Mouse (Mus musculus) hindbrain, embryonic 16.5 days (tissue): Measurements from ENCODE around the gene Myom1. TPM values are rescaled to one million over a fixed set of nuclear protein-coding genes. Genes with fewer than 3 reads are reported as not detected.

Experiments used
- ATAC-seq: fragments of 200-750 bp; cut with Nextera tagmentation; 2 replicates; pipeline ENCODE4 v1.8.0; 2017; ENCODE audit warnings: moderate TSS enrichment, moderate library complexity
- H3K27ac ChIP-seq: fragments of 300-500 bp; sonication (generic); 2 replicates; pipeline ENCODE4 v1.5.1; 2014; ENCODE audit warnings: low read depth, mild to moderate bottlenecking, control low read depth, low read length, moderate library complexity
- H3K27me3 ChIP-seq: fragments of 300-500 bp; sonication (generic); replicated peaks from 2 replicates; pipeline ENCODE4 v1.6.1; 2014; ENCODE audit warnings: low read length; ENCODE audit not compliant: control insufficient read depth, insufficient read depth
- H3K36me3 ChIP-seq: fragments of 300-500 bp; sonication (generic); 2 replicates; pipeline ENCODE4 v1.6.1; 2014; ENCODE audit warnings: mild to moderate bottlenecking, low read length, moderate library complexity, mixed read lengths; ENCODE audit not compliant: control insufficient read depth, insufficient read depth
- H3K4me1 ChIP-seq: fragments of 300-500 bp; sonication (generic); 2 replicates; pipeline ENCODE4 v1.6.1; 2014; ENCODE audit warnings: low read depth, low read length; ENCODE audit not compliant: control insufficient read depth, insufficient read depth
- H3K4me2 ChIP-seq: fragments of 300-500 bp; sonication (generic); 2 replicates; pipeline ENCODE4 v1.6.1; 2014; ENCODE audit warnings: mild to moderate bottlenecking, low read length, control low read depth, moderate library complexity
- H3K4me3 ChIP-seq: fragments of 300-500 bp; sonication (generic); 2 replicates; pipeline ENCODE4 v1.5.1; 2014; ENCODE audit warnings: mild to moderate bottlenecking, low read length, control low read depth, moderate library complexity
- H3K9ac ChIP-seq: fragments of 300-500 bp; sonication (generic); 2 replicates; pipeline ENCODE4 v1.6.1; 2014; ENCODE audit warnings: low read depth, mild to moderate bottlenecking, control low read depth, low read length, moderate library complexity
- H3K9me3 ChIP-seq: fragments of 300-500 bp; sonication (generic); 2 replicates; pipeline ENCODE4 v1.6.1; 2014; ENCODE audit warnings: mild to moderate bottlenecking, low read length, moderate library complexity; ENCODE audit not compliant: control insufficient read depth
- WGBS: fragments of 180-500 bp; shearing (Covaris S2); extraction: QIAGEN DNeasy Blood & Tissue Kit; methylation state at CpG from one replicate; pipeline ENCODE4 v1.1.7; 2014; 5-methylcytosine and 5-hydroxymethylcytosine counted together
- polyA plus RNA-seq: library from polyadenylated mRNA; unstranded; fragments of >200 nt; fragmentation: Nextera tagmentation; extraction: Ambion mirVana; gene quantifications from 2 replicates; pipeline ENCODE4 v1.2.1, GENCODE M21; 2015

The Myom1 gene
- polyA plus RNA-seq, 1 experiment from 2014 or later: 0.91 TPM

GRCm38 (mm10) chr17:70989991-70990390 is 12.4 kb upstream of the Myom1 start:
- no peaks in the 10 kb centered on the region for H3K27me3 ChIP-seq
- peak overlapping the region; percentile 93 for H3K9ac ChIP-seq
- peak overlapping the region; percentile 73 for H3K4me2 ChIP-seq
- peak overlapping the region; percentile 97 for H3K27ac ChIP-seq
- ATAC-seq: peak; percentile 84
- H3K4me1 ChIP-seq: peaks cover 22% of the 10 kb centered on the region
- H3K9me3 ChIP-seq: no peaks in the 10 kb centered on the region
- H3K4me3 ChIP-seq: peak overlapping the region; percentile 93
- H3K36me3 ChIP-seq: peaks cover 3% of the 10 kb centered on the region; the same call in 1 of the 2 replicates
- WGBS: 1% methylated on average over 23 of the region's 24 CpGs

- H3K4me2 ChIP-seq: peak overlapping the region; percentile 73
- WGBS: under 1% methylated on average over 65 of the region's 70 CpGs
- peak; percentile 95 for ATAC-seq
These were observed 11.8 kb upstream of the Myom1 start for GRCm38 (mm10) chr17:70990403-70991303.

GRCm38 (mm10) chr17:70991706-70992625 is 10.5 kb upstream of the Myom1 start:
- Histone ChIP-seq H3K4me3 (no peak overlapping the region), H3K4me2 (no peak overlapping the region), H3K36me3 (peaks cover 5% of the 10 kb centered on the region; the same call in 1 of the 2 replicates), H3K27ac (no peak overlapping the region), H3K27me3 (no peaks in the 10 kb centered on the region), H3K9ac (no peak overlapping the region), H3K4me1 (peaks cover 22% of the 10 kb centered on the region), H3K9me3 (no peaks in the 10 kb centered on the region)
- no peak for ATAC-seq
- WGBS: 88% methylated on average over 16 of the region's 16 CpGs

More at GRCm38 (mm10) chr17:70990403-70991303, 11.8 kb upstream of the Myom1 start:
- Histone ChIP-seq H3K36me3 (peaks cover 5% of the 10 kb centered on the region; the same call in 1 of the 2 replicates), H3K9ac (peak overlapping the region; percentile 93), H3K4me1 (peaks cover 22% of the 10 kb centered on the region), H3K27ac (peak overlapping the region; percentile 97), H3K9me3 (no peaks in the 10 kb centered on the region), H3K4me3 (peak overlapping the region; percentile 93), H3K27me3 (no peaks in the 10 kb centered on the region)

- Histone ChIP-seq H3K27ac (no peak overlapping the region), H3K36me3 (peaks cover 5% of the 10 kb centered on the region; the same call in 1 of the 2 replicates), H3K9me3 (no peaks in the 10 kb centered on the region), H3K4me1 (peaks cover 22% of the 10 kb centered on the region), H3K4me2 (no peak overlapping the region), H3K4me3 (no peak overlapping the region), H3K27me3 (no peaks in the 10 kb centered on the region), H3K9ac (no peak overlapping the region)
- no peak for ATAC-seq
- 93% methylated on average over 9 of the region's 9 CpGs for WGBS
These were observed 9.8 kb upstream of the Myom1 start for GRCm38 (mm10) chr17:70992662-70993061.

- Histone ChIP-seq H3K27ac (no peak overlapping the region), H3K27me3 (no peaks in the 10 kb centered on the region), H3K4me2 (no peak overlapping the region), H3K4me3 (no peak overlapping the region), H3K4me1 (peaks cover 16% of the 10 kb centered on the region), H3K36me3 (peaks cover 5% of the 10 kb centered on the region; the same call in 1 of the 2 replicates), H3K9ac (no peak overlapping the region), H3K9me3 (no peaks in the 10 kb centered on the region)
- ATAC-seq: no peak
- 48% methylated on average over 3 of the region's 3 CpGs for WGBS
These were observed 9.0 kb upstream of the Myom1 start for GRCm38 (mm10) chr17:70993385-70993807.

GRCm38 (mm10) chr17:70994671-70995070 is 7.8 kb upstream of the Myom1 start:
- Histone ChIP-seq H3K27me3 (no peaks in the 10 kb centered on the region), H3K36me3 (peaks cover 5% of the 10 kb centered on the region; the same call in 1 of the 2 replicates), H3K27ac (no peak overlapping the region), H3K9me3 (no peaks in the 10 kb centered on the region), H3K4me1 (peaks cover 5% of the 10 kb centered on the region), H3K4me3 (no peak overlapping the region), H3K9ac (no peak overlapping the region), H3K4me2 (no peak overlapping the region)
- WGBS: 94% methylated on average over 6 of the region's 6 CpGs
- ATAC-seq: no peak

- no peak for ATAC-seq
- Histone ChIP-seq H3K36me3 (peaks cover 5% of the 10 kb centered on the region; the same call in 1 of the 2 replicates), H3K9ac (no peak overlapping the region), H3K9me3 (no peaks in the 10 kb centered on the region), H3K4me3 (no peak overlapping the region), H3K27ac (no peak overlapping the region), H3K27me3 (no peaks in the 10 kb centered on the region), H3K4me2 (no peak overlapping the region), H3K4me1 (peaks cover 7% of the 10 kb centered on the region)
- 98% methylated on average over 6 of the region's 6 CpGs for WGBS
These were observed 6.9 kb upstream of the Myom1 start for GRCm38 (mm10) chr17:70995551-70995950.

- H3K4me3 ChIP-seq: no peak overlapping the region
- no peak overlapping the region for H3K27ac ChIP-seq
- no peak overlapping the region for H3K4me2 ChIP-seq
- no peak for ATAC-seq
- 89% methylated on average over 6 of the region's 6 CpGs for WGBS
- no peaks in the 10 kb centered on the region for H3K27me3 ChIP-seq
- H3K9ac ChIP-seq: no peak overlapping the region
- no peaks in the 10 kb centered on the region for H3K9me3 ChIP-seq
- peaks cover 5% of the 10 kb centered on the region; the same call in 1 of the 2 replicates for H3K36me3 ChIP-seq
- H3K4me1 ChIP-seq: peaks cover 8% of the 10 kb centered on the region
These were observed 4.6 kb upstream of the Myom1 start for GRCm38 (mm10) chr17:70997836-70998235.
